Mouse (Mus musculus): Measurements from ENCODE around the gene Eaf2. TPM values are rescaled to one million over a fixed set of nuclear protein-coding genes. Genes with fewer than 3 reads are reported as not detected.
A peak's percentile ranks its signal among the peaks of the same experiment; 100 is the strongest.
"Not testable (repeated sequence)": the region's sequence is repeated elsewhere in the genome, so short reads cannot be mapped to it uniquely, and the experiment has no call there.

Gene Eaf2
- total RNA-seq, 1 experiment from 2014 or later: 2.1 TPM

DNA sequence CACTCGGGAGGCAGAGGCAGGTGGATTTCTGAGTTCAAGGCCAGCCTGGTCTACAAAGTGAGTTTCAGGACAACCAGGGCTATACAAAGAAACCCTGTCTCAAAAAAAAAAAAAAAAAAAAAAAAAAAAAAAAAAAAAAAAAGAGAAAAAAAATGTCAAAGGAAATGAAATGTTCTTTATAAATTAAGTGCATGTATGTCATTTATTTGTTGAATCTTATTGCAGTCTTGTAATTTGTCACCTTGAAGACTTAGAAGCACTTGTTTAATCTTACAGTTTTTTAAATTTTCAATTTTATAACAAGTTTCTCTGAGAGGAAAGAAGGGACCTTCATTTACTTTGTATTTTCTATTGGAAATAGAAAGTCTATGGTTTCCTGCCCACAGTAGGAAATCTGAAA, 27.9 kb downstream of the Eaf2 start:
- not testable (repeated sequence) for DNase-seq

DNA sequence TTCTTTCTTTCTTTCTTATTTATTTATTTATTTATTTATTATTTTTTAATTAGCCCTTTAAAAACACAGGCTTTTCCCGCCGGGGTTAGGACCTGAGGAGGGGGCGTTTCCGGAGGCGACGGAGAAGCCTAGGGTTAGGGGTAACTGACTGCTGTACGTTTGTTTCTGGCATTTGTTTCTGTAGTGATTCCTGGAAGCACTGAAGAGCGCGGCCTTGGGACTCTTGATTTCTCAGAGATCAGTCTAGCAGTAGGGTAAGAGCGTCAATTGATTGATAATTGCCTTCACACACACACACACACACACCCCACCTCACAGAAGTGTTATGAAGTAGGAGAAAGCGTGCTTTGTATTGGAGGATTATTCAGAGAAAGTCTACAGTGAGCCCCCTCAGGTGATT, 46.0 kb downstream of the Eaf2 start:
- DNase-seq: peak; percentile 22

DNA sequence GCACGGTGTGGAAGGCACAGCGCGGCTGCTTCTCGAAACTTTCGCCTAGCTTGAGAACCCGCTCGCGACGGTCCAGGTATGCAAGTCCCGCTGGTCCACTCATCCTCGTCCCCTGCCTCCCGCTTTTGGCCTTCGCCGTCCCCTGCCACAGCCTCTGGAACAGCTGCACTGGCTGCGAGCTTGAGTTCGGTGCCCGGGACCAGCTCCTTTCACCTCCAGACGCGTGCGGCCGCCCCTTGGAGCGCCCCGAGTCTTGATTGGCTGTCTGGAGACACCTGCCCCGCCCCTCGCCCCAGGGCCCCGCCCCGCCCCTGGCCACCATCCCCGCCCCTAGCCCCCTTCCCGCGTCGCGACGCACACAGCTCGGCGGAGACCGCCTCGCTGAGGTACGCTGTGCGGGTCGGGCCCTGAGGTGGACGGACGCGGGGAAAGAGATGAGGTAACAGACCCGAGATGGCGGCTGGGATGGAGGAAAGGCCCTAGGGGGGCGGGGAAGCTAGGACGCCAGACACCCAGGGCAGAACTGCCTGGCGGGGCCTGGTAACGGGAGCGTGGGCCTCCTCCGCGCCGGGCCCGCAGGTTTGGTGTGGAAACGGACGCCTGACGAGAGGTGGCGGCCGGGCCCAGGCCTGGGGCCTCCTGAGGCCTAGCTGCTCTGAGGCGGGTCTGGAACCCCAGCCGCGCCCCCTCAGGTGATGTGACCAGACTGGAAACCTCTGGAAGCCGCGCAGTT, 46.6 kb downstream of the Eaf2 start, which contains the start of gene Iqcb1:
TSS of gene Iqcb1 (plus strand) at position 332 of the 733 bp plus-strand sequence.
- DNase-seq: peak; percentile 92

DNA sequence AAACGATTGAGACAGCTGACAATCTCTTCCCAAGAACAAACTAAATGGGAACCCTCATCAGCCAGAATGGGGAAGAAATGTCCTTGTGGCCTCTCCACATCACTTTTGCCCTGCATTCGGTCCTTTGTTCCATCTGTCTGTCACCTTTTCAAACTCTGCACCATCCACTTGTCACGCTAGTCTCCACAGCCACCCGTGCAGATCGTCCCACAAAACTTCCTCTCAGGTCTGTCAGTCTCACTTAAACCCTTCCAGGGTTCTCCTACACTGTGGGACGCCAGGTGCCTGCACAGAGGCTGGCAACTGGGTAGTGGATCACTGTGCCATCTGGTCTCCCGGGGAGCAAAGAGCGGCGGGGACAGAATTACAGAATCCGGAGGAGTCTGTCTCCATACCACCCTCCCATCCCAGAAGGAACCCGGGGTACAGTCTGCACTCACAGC, 47.2 kb downstream of the Eaf2 start:
- DNase-seq: no peak

DNA sequence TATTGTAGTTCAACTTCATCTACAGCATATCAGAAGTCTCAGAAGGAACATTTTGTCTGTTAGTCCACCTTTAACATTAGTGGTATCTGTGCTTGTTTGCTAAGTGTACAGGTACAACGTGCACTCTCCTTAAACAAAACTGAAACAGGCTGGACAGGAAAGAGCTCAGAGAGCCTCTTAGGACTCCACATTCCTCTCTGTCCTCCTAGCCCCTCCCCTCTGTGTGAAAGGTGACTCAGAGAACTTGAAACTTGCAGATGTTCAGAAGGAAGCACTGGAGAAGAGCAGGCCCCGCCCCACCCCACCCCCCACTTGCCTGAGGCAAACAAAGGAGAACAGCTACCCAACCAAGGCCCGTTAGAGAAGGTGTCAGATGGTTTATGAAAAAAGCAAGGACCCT, 53.3 kb downstream of the Eaf2 start:
- DNase-seq: peak; percentile 22

DNA sequence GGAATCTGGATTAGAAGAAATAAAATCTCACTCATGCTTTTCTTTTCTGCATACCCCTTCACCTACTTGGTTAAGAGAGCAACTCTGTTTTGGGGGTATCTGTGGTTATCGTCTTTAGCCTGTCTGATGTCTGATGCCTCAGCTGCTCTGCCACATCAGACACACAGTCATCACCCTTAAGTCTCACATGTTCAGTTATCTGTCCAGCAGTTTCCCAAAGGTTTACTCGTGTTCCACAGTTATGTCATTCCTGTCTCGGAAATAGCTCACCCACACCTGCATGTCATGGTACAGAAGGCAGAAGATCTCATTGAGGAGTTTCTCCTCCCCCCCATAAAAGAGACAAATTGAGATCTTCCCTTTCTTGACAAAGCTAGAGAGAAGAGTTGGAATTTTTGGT, 54.1 kb downstream of the Eaf2 start:
- no peak for DNase-seq

DNA sequence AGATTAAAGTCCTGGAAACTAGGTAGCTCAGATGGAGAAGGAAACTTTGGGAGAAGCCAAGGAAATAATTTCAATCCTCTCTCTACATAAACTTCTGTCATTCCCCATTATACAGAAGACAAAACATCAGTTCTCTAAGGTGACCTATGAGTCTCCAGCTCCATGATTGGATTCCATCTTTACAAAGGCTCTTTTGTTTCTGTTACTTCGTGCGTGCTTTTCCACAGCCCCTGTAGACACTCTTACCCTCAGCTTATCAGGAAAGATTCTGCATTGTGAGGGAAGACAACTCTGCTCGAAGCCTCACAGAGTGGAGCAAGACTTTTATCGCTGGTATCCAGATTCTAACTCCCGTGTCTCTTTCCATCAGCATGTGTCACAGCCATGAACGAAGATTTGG, 54.8 kb downstream of the Eaf2 start:
- no peak for DNase-seq

DNA sequence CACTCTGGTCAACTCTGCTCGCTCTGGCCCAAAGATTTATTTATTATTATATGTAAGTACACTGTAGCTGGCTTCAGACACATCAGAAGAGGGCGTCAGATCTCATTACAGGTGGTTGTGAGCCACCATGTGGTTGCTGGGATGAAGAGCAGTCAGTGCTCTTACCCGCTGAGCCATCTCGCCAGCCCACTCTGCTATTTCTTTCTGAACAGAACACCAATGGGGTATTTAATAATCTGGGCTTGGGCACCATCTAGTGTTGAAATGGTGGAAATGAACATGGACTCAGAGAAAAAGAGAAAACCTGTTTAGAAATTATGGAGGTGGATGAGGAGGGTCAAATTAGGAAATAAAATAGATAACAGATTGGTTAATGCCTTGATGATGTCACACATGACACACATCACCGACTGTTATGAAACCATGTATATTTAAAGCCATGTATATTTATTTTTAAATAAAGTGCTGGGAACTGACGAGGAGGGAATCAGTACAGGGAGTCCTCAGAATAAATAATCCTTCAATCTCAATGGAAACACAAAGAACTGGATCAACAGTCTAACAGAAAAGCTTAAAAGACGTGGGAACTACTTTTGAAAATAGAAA, 57.4 kb downstream of the Eaf2 start:
- peak; percentile 79 for DNase-seq

DNA sequence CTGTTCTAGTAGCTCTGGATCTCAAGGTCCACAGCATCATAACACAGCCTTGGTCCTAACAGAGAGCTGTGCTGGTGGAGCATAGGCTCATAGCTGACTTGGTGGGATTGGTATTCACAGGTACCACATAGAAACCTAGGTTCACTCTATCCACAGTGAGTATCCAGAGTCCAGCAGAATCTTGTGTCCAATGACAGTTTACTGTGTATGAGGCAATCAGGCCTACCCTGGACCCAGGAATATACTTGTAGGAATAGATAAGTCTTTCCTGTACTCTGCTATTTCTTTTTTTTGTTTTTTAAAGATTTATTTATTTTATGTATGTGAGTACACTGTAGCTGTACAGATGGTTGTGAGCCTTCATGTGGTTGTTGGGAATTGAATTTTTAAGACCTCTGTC, 57.9 kb downstream of the Eaf2 start:
- DNase-seq: no peak

DNA sequence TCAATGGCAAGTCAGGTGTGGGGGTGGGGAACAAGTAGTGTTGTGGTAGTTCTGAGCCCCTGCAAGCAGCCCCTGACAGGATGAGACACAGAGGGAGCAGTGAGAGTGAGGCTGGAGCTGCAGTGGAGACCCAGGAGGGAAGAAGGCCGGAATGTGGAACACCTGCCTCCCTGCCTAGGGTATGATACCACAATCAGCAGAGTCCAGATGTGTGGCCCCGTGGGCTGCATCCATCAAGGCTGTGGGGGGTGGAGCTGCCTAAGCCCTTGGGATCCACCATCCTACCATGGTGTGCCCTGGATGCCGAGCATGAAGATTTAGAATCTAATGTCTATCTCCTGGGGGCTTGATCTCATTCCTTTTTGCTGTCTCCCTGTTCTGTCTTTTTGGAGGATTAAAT, 61.1 kb downstream of the Eaf2 start:
- no peak for DNase-seq

DNA sequence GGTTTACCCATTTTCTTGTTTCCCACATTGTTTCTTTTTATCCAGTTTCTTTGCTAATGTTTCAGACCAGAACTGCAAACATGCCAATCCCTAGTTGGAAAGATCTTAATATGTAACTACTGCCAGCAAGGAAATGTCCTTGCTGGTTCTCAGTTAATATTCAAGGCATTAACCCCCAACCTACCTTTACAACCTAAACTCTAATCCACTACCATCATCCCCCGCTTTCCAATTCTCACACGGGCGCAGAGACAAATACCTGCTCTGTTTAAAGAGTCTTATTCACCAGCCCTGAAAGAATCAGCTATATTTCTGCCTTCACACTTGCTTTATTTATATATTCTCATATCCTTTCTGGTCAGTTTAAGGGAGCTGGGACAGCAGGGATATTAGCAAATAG, 66.2 kb downstream of the Eaf2 start:
- DNase-seq: no peak

DNA sequence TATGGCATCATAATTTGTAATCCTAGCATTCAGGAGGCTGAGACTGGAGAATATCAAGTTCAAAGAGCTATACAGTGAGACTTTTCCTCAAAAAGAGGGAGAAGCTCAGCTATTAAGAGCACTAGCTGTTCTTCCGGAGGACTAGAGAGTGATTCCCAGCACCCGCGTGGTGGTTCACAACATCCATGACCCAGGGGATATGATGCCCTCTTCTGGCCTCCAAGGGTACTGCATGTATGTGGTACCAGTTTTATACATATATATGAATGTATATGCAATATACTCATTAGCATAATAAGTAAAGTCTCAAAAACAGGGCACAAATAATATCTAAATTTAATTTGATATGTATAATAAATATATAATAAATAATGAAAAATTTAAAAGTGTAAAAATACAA, 72.4 kb downstream of the Eaf2 start:
- DNase-seq: no peak

DNA sequence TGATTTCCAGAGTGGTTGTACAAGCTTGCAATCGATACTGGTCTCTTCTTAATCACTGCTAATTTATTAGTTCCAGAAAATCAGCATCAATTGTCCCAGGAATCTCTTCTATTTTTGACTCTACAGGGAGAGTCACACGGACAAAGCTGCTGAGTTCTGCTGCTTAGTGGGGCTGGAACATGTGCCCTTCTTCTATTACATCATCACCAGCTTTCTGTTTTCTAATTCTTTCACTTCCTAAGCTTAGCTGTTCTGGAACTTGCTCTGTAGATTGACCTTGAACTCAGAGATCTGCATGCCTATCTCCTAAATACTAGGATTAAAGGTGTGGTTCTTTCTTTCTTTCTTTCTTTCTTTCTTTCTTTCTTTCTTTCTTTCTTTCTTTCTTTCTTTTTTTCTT, 76.5 kb downstream of the Eaf2 start:
- no peak for DNase-seq

DNA sequence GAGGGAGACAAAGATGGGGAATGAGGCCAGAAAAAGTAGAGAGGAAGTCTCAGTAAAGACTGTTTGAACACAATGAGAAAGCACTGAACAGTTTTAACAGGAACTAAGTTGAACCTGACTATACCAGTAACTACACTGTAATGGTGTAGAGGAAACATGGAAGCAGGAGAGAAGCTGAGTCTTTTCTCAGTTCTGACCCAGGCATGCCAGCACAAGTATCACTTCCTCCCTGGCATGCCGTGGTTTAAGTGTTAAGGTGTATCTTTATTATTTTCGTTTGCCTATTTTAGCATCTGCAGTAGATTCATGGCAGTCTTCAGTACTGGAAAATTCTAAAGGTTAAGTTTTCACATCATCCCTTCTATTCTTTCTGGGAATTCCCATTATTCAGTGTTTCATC, 79.8 kb downstream of the Eaf2 start:
- no peak for DNase-seq

DNA sequence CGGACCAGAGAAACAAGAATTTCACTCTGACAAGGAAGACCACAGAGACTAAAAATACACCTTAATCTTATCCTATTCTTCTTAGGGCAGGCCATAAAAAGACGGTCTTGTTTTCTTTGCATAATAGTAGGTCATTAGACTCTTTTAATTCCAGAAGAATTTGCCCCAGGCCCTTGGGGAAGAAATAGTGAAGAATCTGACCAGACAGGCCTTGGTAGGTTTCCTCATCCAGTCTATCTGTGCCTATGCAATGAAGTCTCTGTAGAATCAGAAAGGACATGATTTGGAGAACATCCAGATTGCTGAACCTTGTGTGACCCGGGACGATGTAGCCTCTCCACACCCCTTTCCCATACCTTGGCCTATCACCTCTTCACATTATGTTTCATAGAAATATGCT, 84.6 kb downstream of the Eaf2 start:
- DNase-seq: no peak

DNA sequence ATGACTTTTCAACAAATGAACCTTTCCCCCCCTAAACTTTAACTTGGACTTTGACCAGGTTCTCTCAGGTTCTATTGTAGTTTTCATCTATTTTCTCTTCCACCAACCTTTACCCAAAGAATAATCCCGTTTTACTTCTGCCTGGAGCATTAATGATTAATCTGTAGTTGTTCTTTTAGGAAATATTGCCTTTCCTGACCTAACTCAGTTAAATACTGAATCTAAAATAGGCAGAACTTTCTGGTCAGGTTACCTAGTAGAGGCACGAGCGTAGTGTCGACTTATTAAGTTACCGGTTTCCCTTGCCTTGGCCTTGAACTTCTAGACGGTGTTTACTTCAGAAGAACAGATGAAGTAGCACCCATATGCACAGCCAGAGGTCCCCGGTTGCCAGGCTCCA, 88.3 kb downstream of the Eaf2 start:
- DNase-seq: no peak

DNA sequence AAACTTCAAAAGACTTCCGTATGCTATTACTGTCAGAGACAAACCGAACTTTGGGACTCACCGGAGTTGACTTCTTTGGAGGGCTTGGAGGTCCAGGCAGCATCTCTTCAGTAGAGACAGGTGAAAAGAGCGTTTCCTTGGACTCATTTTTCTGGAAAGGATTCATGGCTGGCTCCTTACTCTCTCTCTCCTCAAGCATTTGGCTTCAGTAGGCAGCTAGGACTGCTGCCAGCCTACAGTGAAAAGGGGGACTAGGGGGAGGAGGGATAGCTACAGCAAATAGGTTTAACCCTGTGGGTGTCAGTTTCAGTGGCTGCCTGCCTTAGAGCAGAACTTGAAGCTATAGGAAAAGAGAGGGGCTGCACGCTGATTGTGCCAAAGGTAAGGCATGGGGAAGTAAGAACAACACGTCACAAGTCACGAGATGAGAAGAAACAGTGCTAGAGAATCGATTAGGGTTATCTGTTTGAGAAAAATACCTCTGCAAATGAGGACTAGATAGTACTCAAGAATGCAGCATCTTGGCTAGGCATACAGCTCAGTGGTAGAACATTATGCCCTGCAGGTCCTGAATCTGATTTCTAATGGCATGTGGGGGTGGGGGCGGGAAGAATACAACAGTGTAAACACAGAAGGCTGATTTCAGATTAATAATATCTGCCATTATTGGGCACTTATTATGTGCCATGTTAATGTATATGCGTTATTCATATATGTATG, 90.0 kb downstream of the Eaf2 start, which contains the start of gene Slc15a2:
TSS of gene Slc15a2 (minus strand) at position 369 of the 720 bp plus-strand sequence.
- peak; percentile 4 for DNase-seq

DNA sequence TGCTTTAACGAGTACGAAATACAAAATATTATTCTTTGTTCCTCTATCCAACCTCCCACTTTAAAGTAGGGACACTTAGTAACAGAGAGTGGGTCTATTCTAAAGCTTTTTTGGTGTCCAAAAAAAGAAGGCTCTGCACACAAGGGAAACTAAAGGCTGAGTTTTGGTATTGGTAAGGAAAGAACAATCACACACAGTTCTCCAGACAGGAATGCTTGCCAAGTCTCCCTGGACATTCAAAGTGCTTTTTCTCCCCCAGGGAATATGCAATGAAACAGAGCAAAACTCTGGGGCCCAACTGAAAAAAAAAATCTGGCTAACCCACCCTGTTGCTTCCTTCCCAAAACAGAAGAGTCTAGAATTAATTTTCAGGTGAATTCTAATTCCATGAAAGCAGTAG, 90.7 kb downstream of the Eaf2 start:
- DNase-seq: no peak

DNA sequence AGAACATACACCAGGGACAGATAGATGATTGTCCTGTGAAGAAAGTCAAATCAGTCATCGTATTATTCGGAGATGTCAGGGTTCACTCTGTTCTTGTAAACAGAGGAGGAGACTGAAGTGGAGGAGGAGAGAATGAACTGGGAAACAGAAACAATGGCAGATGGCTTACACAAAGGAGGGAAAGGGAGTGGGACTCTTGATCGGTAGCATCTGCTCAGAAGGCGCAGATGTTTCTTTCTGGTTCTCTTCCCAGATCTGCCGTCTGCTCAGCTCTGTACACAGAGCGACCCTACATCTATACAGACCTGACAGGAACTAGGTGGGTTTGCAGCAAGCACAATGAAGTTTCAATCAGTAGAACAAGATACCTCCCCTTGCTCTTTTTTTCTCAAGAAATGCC, 99.1 kb downstream of the Eaf2 start:
- no peak for DNase-seq

DNA sequence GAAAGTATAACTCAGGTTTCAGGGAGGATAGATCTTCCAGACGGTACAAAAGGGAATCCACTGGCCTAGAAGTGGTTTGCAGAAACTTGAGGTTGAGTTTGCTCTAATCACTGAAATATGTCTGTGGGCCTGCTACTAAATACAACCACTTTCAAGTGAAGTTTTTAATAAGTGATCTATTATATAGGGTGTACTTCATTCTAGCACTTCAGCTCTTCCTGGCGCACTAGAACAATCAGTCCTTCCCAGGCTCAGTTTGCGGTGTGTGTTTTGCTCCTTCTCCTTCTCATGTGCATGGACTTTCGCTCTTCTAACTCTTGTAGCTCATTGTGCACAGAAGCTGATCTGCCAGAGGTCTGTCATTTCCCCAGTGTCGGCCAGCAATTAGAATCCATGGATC, 101.8 kb downstream of the Eaf2 start:
- no peak for DNase-seq

DNA sequence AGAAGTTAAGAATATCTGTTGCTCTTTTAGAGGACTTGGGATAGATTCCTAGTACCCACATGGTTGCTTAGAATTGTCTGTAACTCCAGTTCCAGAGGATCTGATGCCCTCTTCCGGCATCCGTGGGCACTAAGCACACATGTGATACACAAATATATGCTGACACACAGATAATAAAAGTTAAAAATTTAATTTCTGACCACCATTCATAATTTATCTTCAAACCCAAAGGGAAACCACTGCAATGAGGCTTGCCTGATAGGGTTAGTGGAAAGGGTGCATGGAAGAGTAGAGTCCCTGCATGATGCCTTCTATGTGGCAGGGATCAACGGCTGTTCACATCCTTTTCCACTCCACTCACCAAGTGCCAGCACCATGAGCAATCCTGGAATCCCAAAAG, 103.1 kb downstream of the Eaf2 start:
- DNase-seq: no peak

DNA sequence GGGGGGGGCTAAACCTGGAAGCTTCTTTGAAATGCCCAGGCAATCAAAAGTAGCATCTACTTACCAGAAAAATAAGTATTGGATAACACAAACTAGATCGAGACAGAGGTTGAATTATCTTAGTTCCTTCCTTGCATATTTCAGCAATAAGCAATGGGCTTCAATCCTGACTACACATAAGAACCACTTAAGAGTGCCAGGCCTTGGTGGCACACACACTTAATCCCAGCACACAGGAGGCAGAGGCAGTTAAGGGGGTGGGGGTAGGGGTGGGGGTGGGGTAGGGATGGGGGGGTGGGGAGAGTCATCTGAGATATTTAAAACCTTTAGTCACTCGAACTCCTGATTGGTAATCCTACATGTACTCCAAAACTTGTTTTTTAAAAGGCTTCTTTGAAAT, 103.6 kb downstream of the Eaf2 start:
- no peak for DNase-seq

DNA sequence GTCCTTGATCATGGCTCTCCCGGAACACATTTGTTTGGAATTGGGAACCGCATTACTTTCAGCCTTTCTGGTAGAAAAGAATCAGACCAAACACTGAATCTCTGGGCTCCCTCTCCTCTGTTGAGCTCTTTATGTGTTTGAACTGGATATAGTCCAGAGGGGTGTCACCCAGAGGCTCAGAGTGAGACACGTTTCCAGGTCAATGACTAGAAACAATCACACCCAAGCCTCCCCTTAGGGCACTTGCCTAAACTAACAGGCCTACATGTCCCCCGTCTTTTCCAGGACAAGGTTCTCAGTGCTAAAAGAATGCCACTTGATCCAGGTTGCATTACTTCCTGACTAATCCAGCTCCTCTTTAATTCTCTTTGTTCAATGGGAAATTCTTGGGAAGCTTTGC, 104.0 kb downstream of the Eaf2 start:
- DNase-seq: no peak

Measured in adrenal gland, postnatal 14 days (tissue).